Mouse (Mus musculus) midbrain, embryonic 12.5 days (tissue): ENCODE measurements around the gene Ucp2. TPM values are rescaled to one million over a fixed set of nuclear protein-coding genes. Genes with fewer than 3 reads are reported as not detected.

Source experiments
- ATAC-seq: fragments of 200-750 bp; cut with Nextera tagmentation; 2 replicates; pipeline ENCODE4 v1.8.0; 2017; ENCODE audit warnings: low read depth, moderate TSS enrichment, moderate library complexity; ENCODE audit not compliant: low FRiP score
- H3K27ac ChIP-seq: fragments of 300-500 bp; sonication (generic); replicated peaks from 2 replicates; pipeline ENCODE4 v1.5.1; 2016; ENCODE audit warnings: mild to moderate bottlenecking
- H3K27me3 ChIP-seq: fragments of 300-500 bp; sonication (generic); 2 replicates; pipeline ENCODE4 v1.6.1; 2016; ENCODE audit warnings: mild to moderate bottlenecking
- H3K36me3 ChIP-seq: fragments of 300-500 bp; sonication (generic); 2 replicates; pipeline ENCODE4 v1.6.1; 2016
- H3K4me1 ChIP-seq: fragments of 300-500 bp; sonication (generic); 2 replicates; pipeline ENCODE4 v1.6.1; 2016
- H3K4me2 ChIP-seq: fragments of 300-500 bp; sonication (generic); replicated peaks from 2 replicates; pipeline ENCODE4 v1.6.1; 2016; ENCODE audit warnings: mild to moderate bottlenecking, moderate library complexity
- H3K4me3 ChIP-seq: fragments of 300-500 bp; sonication (generic); 2 replicates; pipeline ENCODE4 v1.5.1; 2016; ENCODE audit warnings: mild to moderate bottlenecking
- H3K9ac ChIP-seq: fragments of 300-500 bp; sonication (generic); replicated peaks from 2 replicates; pipeline ENCODE4 v1.6.1; 2016; ENCODE audit warnings: mild to moderate bottlenecking, moderate library complexity
- H3K9me3 ChIP-seq: fragments of 300-500 bp; sonication (generic); 2 replicates; pipeline ENCODE4 v1.6.1; 2016; ENCODE audit warnings: mild to moderate bottlenecking
- WGBS: fragments of 180-500 bp; shearing (Covaris S2); methylation state at CpG from one replicate; pipeline ENCODE4 v1.1.7; 2016; 5-methylcytosine and 5-hydroxymethylcytosine counted together
- polyA plus RNA-seq: library from polyadenylated mRNA; unstranded; fragments of >200 nt; fragmentation: Nextera tagmentation; extraction: Ambion mirVana; gene quantifications from 2 replicates; pipeline ENCODE4 v1.2.1, GENCODE M21; 2016

Gene Ucp2
- polyA plus RNA-seq, 1 experiment from 2014 or later, result 87.1 TPM

GRCm38 (mm10) chr7:100511602-100512001 is 18.5 kb downstream of the Ucp2 start:
- no peak for ATAC-seq

GRCm38 (mm10) chr7:100514573-100514972 is 21.4 kb downstream of the Ucp2 start, which contains the start of gene Dnajb13:
Dnajb13 (minus strand) TSS chr7:100514960.
- no peak for ATAC-seq
- Histone ChIP-seq H3K27ac (no peak within 1 kb of the TSS), H3K36me3 (no peaks in the 10 kb centered on the region), H3K4me2 (no peak within 1 kb of the TSS), H3K4me3 (no peak within 1 kb of the TSS), H3K4me1 (no peaks in the 10 kb centered on the region), H3K9ac (no peak within 1 kb of the TSS), H3K27me3 (no peaks in the 10 kb centered on the region; the same call in 1 of the 2 replicates), H3K9me3 (no peaks in the 10 kb centered on the region)
- WGBS, result 51% methylated on average over 11 of the region's 11 CpGs

More at GRCm38 (mm10) chr7:100511602-100512001, 18.5 kb downstream of the Ucp2 start:
- no peak overlapping the region for H3K4me2 ChIP-seq
- no peaks in the 10 kb centered on the region for H3K36me3 ChIP-seq
- no peak overlapping the region for H3K27ac ChIP-seq
- H3K4me1 ChIP-seq, result no peaks in the 10 kb centered on the region
- no peak overlapping the region for H3K9ac ChIP-seq
- WGBS, result 89% methylated on average over 8 of the region's 8 CpGs
- no peak overlapping the region for H3K4me3 ChIP-seq
- no peaks in the 10 kb centered on the region for H3K9me3 ChIP-seq
- peaks cover 2% of the 10 kb centered on the region; the same call in 1 of the 2 replicates for H3K27me3 ChIP-seq

GRCm38 (mm10) chr7:100520204-100520603 is 27.1 kb downstream of the Ucp2 start:
- WGBS, result 70% methylated on average over 7 of the region's 7 CpGs
- H3K4me1 ChIP-seq, result no peaks in the 10 kb centered on the region
- H3K9ac ChIP-seq, result no peak overlapping the region
- H3K9me3 ChIP-seq, result no peaks in the 10 kb centered on the region
- no peak for ATAC-seq
- no peak overlapping the region for H3K4me2 ChIP-seq
- no peaks in the 10 kb centered on the region for H3K36me3 ChIP-seq
- no peaks in the 10 kb centered on the region for H3K27me3 ChIP-seq
- no peak overlapping the region for H3K27ac ChIP-seq
- no peak overlapping the region for H3K4me3 ChIP-seq

- Histone ChIP-seq H3K9me3 (no peaks in the 10 kb centered on the region), H3K4me2 (no peak overlapping the region), H3K4me1 (no peaks in the 10 kb centered on the region), H3K4me3 (no peak overlapping the region), H3K9ac (no peak overlapping the region), H3K27ac (no peak overlapping the region), H3K36me3 (no peaks in the 10 kb centered on the region), H3K27me3 (no peaks in the 10 kb centered on the region)
- WGBS, result 22% methylated on average over 10 of the region's 10 CpGs
- ATAC-seq, result 0 out of 2 replicates have a peak, but pooled peaks have one; percentile 47
These were observed 27.6 kb downstream of the Ucp2 start for GRCm38 (mm10) chr7:100520663-100521285.

GRCm38 (mm10) chr7:100522222-100522621 is 29.1 kb downstream of the Ucp2 start:
- no peak overlapping the region for H3K9ac ChIP-seq
- no peak overlapping the region for H3K4me3 ChIP-seq
- no peaks in the 10 kb centered on the region for H3K27me3 ChIP-seq
- H3K36me3 ChIP-seq, result no peaks in the 10 kb centered on the region
- H3K27ac ChIP-seq, result no peak overlapping the region
- ATAC-seq, result no peak
- H3K9me3 ChIP-seq, result no peaks in the 10 kb centered on the region
- no peak overlapping the region for H3K4me2 ChIP-seq
- no peaks in the 10 kb centered on the region for H3K4me1 ChIP-seq
- WGBS, result 69% methylated on average over 3 of the region's 3 CpGs

GRCm38 (mm10) chr7:100524669-100525068 is 31.5 kb downstream of the Ucp2 start:
- H3K4me2 ChIP-seq, result no peak overlapping the region
- no peak for ATAC-seq
- no peaks in the 10 kb centered on the region for H3K36me3 ChIP-seq
- H3K9ac ChIP-seq, result no peak overlapping the region
- no peaks in the 10 kb centered on the region for H3K27me3 ChIP-seq
- no peaks in the 10 kb centered on the region for H3K4me1 ChIP-seq
- WGBS, result 78% methylated on average over 8 of the region's 8 CpGs
- no peaks in the 10 kb centered on the region for H3K9me3 ChIP-seq
- H3K27ac ChIP-seq, result no peak overlapping the region
- no peak overlapping the region for H3K4me3 ChIP-seq

GRCm38 (mm10) chr7:100530766-100531165 is 37.6 kb downstream of the Ucp2 start:
- Histone ChIP-seq H3K4me2 (no peak overlapping the region), H3K27me3 (no peaks in the 10 kb centered on the region), H3K9ac (no peak overlapping the region), H3K9me3 (no peaks in the 10 kb centered on the region), H3K36me3 (no peaks in the 10 kb centered on the region), H3K4me3 (no peak overlapping the region), H3K27ac (no peak overlapping the region), H3K4me1 (no peaks in the 10 kb centered on the region)
- ATAC-seq, result no peak
- 88% methylated on average over 5 of the region's 5 CpGs for WGBS

- H3K9ac ChIP-seq, result no peak overlapping the region
- no peak overlapping the region for H3K4me3 ChIP-seq
- H3K27ac ChIP-seq, result no peak overlapping the region
- H3K9me3 ChIP-seq, result no peaks in the 10 kb centered on the region
- no peaks in the 10 kb centered on the region for H3K36me3 ChIP-seq
- H3K4me1 ChIP-seq, result peaks cover 12% of the 10 kb centered on the region
- H3K4me2 ChIP-seq, result no peak overlapping the region
- H3K27me3 ChIP-seq, result no peaks in the 10 kb centered on the region
- ATAC-seq, result no peak
- WGBS, result 71% methylated on average over 2 of the region's 2 CpGs
These were observed 40.4 kb downstream of the Ucp2 start for GRCm38 (mm10) chr7:100533503-100533902.

GRCm38 (mm10) chr7:100534216-100534615 is 41.1 kb downstream of the Ucp2 start:
- no peak for ATAC-seq
- Histone ChIP-seq H3K36me3 (peaks cover 6% of the 10 kb centered on the region), H3K9ac (no peak overlapping the region), H3K4me1 (peaks cover 12% of the 10 kb centered on the region), H3K27me3 (no peaks in the 10 kb centered on the region), H3K4me3 (no peak overlapping the region), H3K27ac (no peak overlapping the region), H3K4me2 (no peak overlapping the region), H3K9me3 (no peaks in the 10 kb centered on the region)
- WGBS, result 88% methylated on average over 3 of the region's 3 CpGs

- no peak for ATAC-seq
- Histone ChIP-seq H3K9me3 (no peaks in the 10 kb centered on the region), H3K27ac (no peak overlapping the region), H3K4me2 (peak overlapping the region; percentile 62), H3K36me3 (peaks cover 22% of the 10 kb centered on the region), H3K27me3 (no peaks in the 10 kb centered on the region), H3K4me1 (peaks cover 12% of the 10 kb centered on the region), H3K4me3 (0 out of 2 replicates have a peak overlapping the region, but pooled peaks have one; percentile 68), H3K9ac (no peak overlapping the region)
- WGBS, result 88% methylated on average over 2 of the region's 2 CpGs
These were observed 42.7 kb downstream of the Ucp2 start for GRCm38 (mm10) chr7:100535831-100536230.

GRCm38 (mm10) chr7:100536804-100537518 is 43.8 kb downstream of the Ucp2 start, which contains the start of gene Coa4:
Coa4 (plus strand) TSS chr7:100537071.
- Histone ChIP-seq H3K36me3 (peaks cover 22% of the 10 kb centered on the region), H3K27me3 (no peaks in the 10 kb centered on the region), H3K4me3 (peak within 1 kb of the TSS; percentile 68), H3K4me1 (peaks cover 12% of the 10 kb centered on the region), H3K27ac (peak within 1 kb of the TSS; percentile 76), H3K4me2 (peak within 1 kb of the TSS; percentile 62), H3K9ac (peak within 1 kb of the TSS; percentile 74), H3K9me3 (no peaks in the 10 kb centered on the region)
- ATAC-seq, result peak; percentile 100
- 1% methylated on average over 33 of the region's 33 CpGs for WGBS

GRCm38 (mm10) chr7:100537519-100537902 is 44.4 kb downstream of the Ucp2 start:
- Histone ChIP-seq H3K9ac (peak overlapping the region; percentile 74), H3K36me3 (peaks cover 22% of the 10 kb centered on the region), H3K4me3 (peak overlapping the region; percentile 68), H3K9me3 (no peaks in the 10 kb centered on the region), H3K27ac (peak overlapping the region; percentile 76; the same call in 1 of the 2 replicates), H3K4me1 (peaks cover 12% of the 10 kb centered on the region), H3K27me3 (no peaks in the 10 kb centered on the region), H3K4me2 (peak overlapping the region; percentile 62)
- ATAC-seq, result no peak
- WGBS, result 41% methylated on average over 7 of the region's 7 CpGs
